Mouse (Mus musculus) midbrain, embryonic 14.5 days (tissue): Measurements from ENCODE around the gene Sh3glb2. TPM values are rescaled to one million over a fixed set of nuclear protein-coding genes. Genes with fewer than 3 reads are reported as not detected.
A peak's percentile ranks its signal among the peaks of the same experiment; 100 is the strongest.

Experiments used
- ATAC-seq: fragments of 200-750 bp; cut with Nextera tagmentation; 2 replicates; pipeline ENCODE4 v1.8.0; 2017; ENCODE audit warnings: moderate number of reproducible peaks, moderate library complexity; ENCODE audit not compliant: low FRiP score, low TSS enrichment
- DNase-seq: peaks from one replicate; pipeline ENCODE4 v3.0.0-alpha.2; 2015
- H3K27ac ChIP-seq: fragments of 300-500 bp; sonication (generic); replicated peaks from 2 replicates; pipeline ENCODE4 v1.5.1; 2014; ENCODE audit warnings: mild to moderate bottlenecking, low read depth, low read length, moderate library complexity
- H3K27me3 ChIP-seq: fragments of 300-500 bp; sonication (generic); 2 replicates; pipeline ENCODE4 v1.6.1; 2014; ENCODE audit warnings: low read length, control low read depth, mixed read lengths; ENCODE audit not compliant: control insufficient read depth, insufficient read depth
- H3K36me3 ChIP-seq: fragments of 300-500 bp; sonication (generic); 2 replicates; pipeline ENCODE4 v1.6.1; 2014; ENCODE audit warnings: low read length, control low read depth; ENCODE audit not compliant: control insufficient read depth, insufficient read depth
- H3K4me1 ChIP-seq: fragments of 300-500 bp; sonication (generic); 2 replicates; pipeline ENCODE4 v1.6.1; 2014; ENCODE audit warnings: mild to moderate bottlenecking, antibody characterized with exemption, low read length, control low read depth; ENCODE audit not compliant: control insufficient read depth, insufficient read depth
- H3K4me2 ChIP-seq: fragments of 300-500 bp; sonication (generic); 2 replicates; pipeline ENCODE4 v1.6.1; 2014; ENCODE audit warnings: mild to moderate bottlenecking, low read length, moderate library complexity
- H3K4me3 ChIP-seq: fragments of 300-500 bp; sonication (generic); replicated peaks from 2 replicates; pipeline ENCODE4 v1.5.1; 2014; ENCODE audit warnings: low read depth, low read length
- H3K9ac ChIP-seq: fragments of 300-500 bp; sonication (generic); replicated peaks from 2 replicates; pipeline ENCODE4 v1.6.1; 2014; ENCODE audit warnings: mild to moderate bottlenecking, low read length, moderate library complexity
- H3K9me3 ChIP-seq: fragments of 300-500 bp; sonication (generic); 2 replicates; pipeline ENCODE4 v1.6.1; 2016; ENCODE audit warnings: low read length, control low read depth, mixed read lengths; ENCODE audit not compliant: control insufficient read depth
- WGBS: fragments of 180-500 bp; shearing (Covaris S2); extraction: QIAGEN DNeasy Blood & Tissue Kit; methylation state at CpG from one replicate; pipeline ENCODE4 v1.1.7; 2014; 5-methylcytosine and 5-hydroxymethylcytosine counted together
- polyA plus RNA-seq: library from polyadenylated mRNA; unstranded; fragments of >200 nt; fragmentation: Nextera tagmentation; extraction: Ambion mirVana; gene quantifications from 2 replicates; pipeline ENCODE4 v1.2.1, GENCODE M21; 2014

The Sh3glb2 gene
- polyA plus RNA-seq, 1 experiment from 2014 or later = 129 TPM

- no peaks in the 10 kb centered on the region for H3K27me3 ChIP-seq
- H3K9me3 ChIP-seq = no peaks in the 10 kb centered on the region
- DNase-seq = no peak
- H3K27ac ChIP-seq = no peak overlapping the region
- H3K4me1 ChIP-seq = peaks cover 15% of the 10 kb centered on the region
- H3K36me3 ChIP-seq = peaks cover 29% of the 10 kb centered on the region
- no peak overlapping the region for H3K9ac ChIP-seq
- no peak overlapping the region for H3K4me2 ChIP-seq
- 50% methylated on average over 4 of the region's 4 CpGs for WGBS
- no peak overlapping the region for H3K4me3 ChIP-seq
- ATAC-seq = no peak
Observed at GRCm38 (mm10) chr2:30356266-30356665, 2.9 kb downstream of the Sh3glb2 start.

DNA sequence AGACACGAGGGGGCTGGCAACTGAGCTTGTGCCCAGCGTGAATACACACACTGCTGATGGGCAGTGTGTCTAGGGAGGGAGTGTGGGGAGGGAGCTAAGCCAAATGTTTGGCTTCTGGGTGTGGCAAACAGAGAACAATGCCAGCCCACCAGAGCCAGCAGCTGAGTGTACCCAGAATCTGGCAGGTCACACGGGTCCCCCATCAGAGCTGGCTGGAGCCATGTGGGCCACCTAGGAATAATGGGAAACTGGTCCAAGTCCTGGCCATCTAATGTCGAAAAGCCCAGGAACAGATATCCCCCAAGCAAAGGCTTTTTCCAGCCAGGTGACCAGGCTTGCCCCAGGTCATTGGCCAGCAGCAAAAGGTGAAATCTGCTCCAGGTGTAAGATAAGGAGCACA lies 3.3 kb downstream of the Sh3glb2 start:
- Histone ChIP-seq H3K4me1 (peaks cover 15% of the 10 kb centered on the region), H3K36me3 (peaks cover 33% of the 10 kb centered on the region), H3K4me3 (no peak overlapping the region), H3K27ac (no peak overlapping the region), H3K9me3 (no peaks in the 10 kb centered on the region), H3K4me2 (no peak overlapping the region), H3K27me3 (no peaks in the 10 kb centered on the region), H3K9ac (no peak overlapping the region)
- WGBS = 51% methylated on average over 4 of the region's 4 CpGs
- DNase-seq (no peak), ATAC-seq (no peak)

- no peaks in the 10 kb centered on the region for H3K27me3 ChIP-seq
Observed at GRCm38 (mm10) chr2:30351149-30351548, 8.0 kb downstream of the Sh3glb2 start.

GRCm38 (mm10) chr2:30349196-30349595 lies 9.9 kb downstream of the Sh3glb2 start:
- H3K4me3 ChIP-seq = no peak overlapping the region
- ATAC-seq (no peak), DNase-seq (no peak)
- H3K9me3 ChIP-seq = no peaks in the 10 kb centered on the region
- 93% methylated on average over 6 of the region's 6 CpGs for WGBS
- no peak overlapping the region for H3K9ac ChIP-seq
- H3K4me2 ChIP-seq = no peak overlapping the region
- no peak overlapping the region for H3K27ac ChIP-seq
- H3K27me3 ChIP-seq = no peaks in the 10 kb centered on the region
- no peaks in the 10 kb centered on the region for H3K4me1 ChIP-seq
- peaks cover 91% of the 10 kb centered on the region for H3K36me3 ChIP-seq

More at GRCm38 (mm10) chr2:30351149-30351548, 8.0 kb downstream of the Sh3glb2 start:
- Histone ChIP-seq H3K9ac (no peak overlapping the region), H3K4me3 (no peak overlapping the region), H3K4me1 (no peaks in the 10 kb centered on the region), H3K36me3 (peaks cover 80% of the 10 kb centered on the region), H3K27ac (no peak overlapping the region), H3K4me2 (no peak overlapping the region), H3K9me3 (no peaks in the 10 kb centered on the region)
- ATAC-seq (no peak), DNase-seq (no peak)
- WGBS = 91% methylated on average over 2 of the region's 2 CpGs

- 90% methylated on average over 7 of the region's 7 CpGs for WGBS
Observed at GRCm38 (mm10) chr2:30345971-30346676, 13.0 kb downstream of the Sh3glb2 start.

GRCm38 (mm10) chr2:30343601-30344137 lies 15.5 kb downstream of the Sh3glb2 start:
- ATAC-seq = no peak
- Histone ChIP-seq H3K36me3 (peaks cover 100% of the 10 kb centered on the region), H3K9ac (no peak overlapping the region), H3K27ac (no peak overlapping the region), H3K27me3 (no peaks in the 10 kb centered on the region), H3K4me2 (no peak overlapping the region), H3K4me1 (no peaks in the 10 kb centered on the region), H3K4me3 (no peak overlapping the region), H3K9me3 (no peaks in the 10 kb centered on the region)
- WGBS = 82% methylated on average over 14 of the region's 14 CpGs
- DNase-seq = peak; percentile 11

More at GRCm38 (mm10) chr2:30345971-30346676, 13.0 kb downstream of the Sh3glb2 start:
- ATAC-seq = no peak
- no peak overlapping the region for H3K9ac ChIP-seq
- no peak overlapping the region for H3K4me2 ChIP-seq
- no peaks in the 10 kb centered on the region for H3K4me1 ChIP-seq
- DNase-seq = no peak
- no peaks in the 10 kb centered on the region for H3K9me3 ChIP-seq
- peaks cover 100% of the 10 kb centered on the region for H3K36me3 ChIP-seq
- no peak overlapping the region for H3K4me3 ChIP-seq
- H3K27ac ChIP-seq = no peak overlapping the region
- no peaks in the 10 kb centered on the region for H3K27me3 ChIP-seq

- no peak overlapping the region for H3K4me3 ChIP-seq
- no peaks in the 10 kb centered on the region for H3K27me3 ChIP-seq
- H3K27ac ChIP-seq = no peak overlapping the region
- no peak for ATAC-seq
- no peaks in the 10 kb centered on the region for H3K4me1 ChIP-seq
- H3K36me3 ChIP-seq = peaks cover 97% of the 10 kb centered on the region
- no peak for DNase-seq
- H3K9me3 ChIP-seq = no peaks in the 10 kb centered on the region
- H3K9ac ChIP-seq = no peak overlapping the region
- 94% methylated on average over 7 of the region's 7 CpGs for WGBS
- no peak overlapping the region for H3K4me2 ChIP-seq
Observed at GRCm38 (mm10) chr2:30342544-30342943, 16.6 kb downstream of the Sh3glb2 start.

DNA sequence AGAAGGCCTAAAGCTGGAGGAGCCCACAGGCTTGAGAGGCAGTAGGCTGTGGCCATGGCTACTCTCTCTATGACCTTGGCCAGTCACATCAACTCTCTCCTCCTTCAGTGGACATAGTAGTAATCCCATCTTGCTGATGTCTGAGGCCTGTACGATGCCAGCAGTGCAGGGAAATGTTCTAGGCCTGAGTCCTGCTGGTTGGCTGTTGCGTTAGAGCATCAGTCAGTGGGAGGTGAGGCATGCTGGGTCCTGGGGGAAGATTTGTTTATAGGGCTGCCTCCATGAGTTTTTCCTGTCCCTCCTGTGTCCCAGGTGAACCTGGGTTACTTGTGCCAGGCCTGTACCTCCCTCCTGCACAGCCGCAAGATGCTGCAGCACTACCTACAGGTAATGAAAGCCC lies 17.1 kb downstream of the Sh3glb2 start:
- Histone ChIP-seq H3K9me3 (no peaks in the 10 kb centered on the region), H3K36me3 (peaks cover 97% of the 10 kb centered on the region), H3K4me1 (no peaks in the 10 kb centered on the region), H3K9ac (no peak overlapping the region), H3K4me3 (no peak overlapping the region), H3K27me3 (no peaks in the 10 kb centered on the region), H3K4me2 (no peak overlapping the region), H3K27ac (no peak overlapping the region)
- DNase-seq = no peak
- WGBS = 93% methylated on average over 3 of the region's 3 CpGs
- ATAC-seq = no peak

- WGBS = 88% methylated on average over 12 of the region's 12 CpGs
- H3K27ac ChIP-seq = no peak overlapping the region
- ATAC-seq (no peak), DNase-seq (no peak)
- H3K4me2 ChIP-seq = no peak overlapping the region
- no peaks in the 10 kb centered on the region for H3K27me3 ChIP-seq
- H3K4me1 ChIP-seq = no peaks in the 10 kb centered on the region
- H3K9ac ChIP-seq = no peak overlapping the region
- peaks cover 95% of the 10 kb centered on the region for H3K36me3 ChIP-seq
- no peak overlapping the region for H3K4me3 ChIP-seq
- H3K9me3 ChIP-seq = no peaks in the 10 kb centered on the region
Observed at GRCm38 (mm10) chr2:30337179-30337578, 22.0 kb downstream of the Sh3glb2 start.
